Mouse (Mus musculus) hindbrain, embryonic 15.5 days (tissue): Measurements from ENCODE around the gene Ankrd12. TPM values are rescaled to one million over a fixed set of nuclear protein-coding genes. Genes with fewer than 3 reads are reported as not detected.

ENCODE experiments used
- ATAC-seq: fragments of 200-750 bp; cut with Nextera tagmentation; 2 replicates; pipeline ENCODE4 v1.8.0; 2017; ENCODE audit warnings: low read depth, moderate number of reproducible peaks, moderate TSS enrichment; ENCODE audit not compliant: low FRiP score
- H3K27ac ChIP-seq: fragments of 300-500 bp; sonication (generic); replicated peaks from 2 replicates; pipeline ENCODE4 v1.5.1; 2015; ENCODE audit warnings: mild to moderate bottlenecking, inconsistent platforms
- H3K27me3 ChIP-seq: fragments of 300-500 bp; sonication (generic); 2 replicates; pipeline ENCODE4 v1.6.1; 2015; ENCODE audit warnings: control low read depth, inconsistent platforms
- H3K36me3 ChIP-seq: fragments of 300-500 bp; sonication (generic); 2 replicates; pipeline ENCODE4 v1.6.1; 2015; ENCODE audit warnings: control low read depth, inconsistent platforms
- H3K4me1 ChIP-seq: fragments of 300-500 bp; sonication (generic); replicated peaks from 2 replicates; pipeline ENCODE4 v1.6.1; 2015; ENCODE audit warnings: control low read depth, inconsistent platforms
- H3K4me2 ChIP-seq: fragments of 300-500 bp; sonication (generic); 2 replicates; pipeline ENCODE4 v1.6.1; 2015; ENCODE audit warnings: moderate library complexity, mild to moderate bottlenecking, inconsistent platforms
- H3K4me3 ChIP-seq: fragments of 300-500 bp; sonication (generic); 2 replicates; pipeline ENCODE4 v1.5.1; 2015; ENCODE audit warnings: mild to moderate bottlenecking, inconsistent platforms
- H3K9ac ChIP-seq: fragments of 300-500 bp; sonication (generic); 2 replicates; pipeline ENCODE4 v1.6.1; 2015; ENCODE audit warnings: inconsistent platforms
- H3K9me3 ChIP-seq: fragments of 300-500 bp; sonication (generic); 2 replicates; pipeline ENCODE4 v1.6.1; 2016; ENCODE audit warnings: control low read depth, inconsistent platforms
- WGBS: fragments of 180-500 bp; shearing (Covaris S2); methylation state at CpG from one replicate; pipeline ENCODE4 v1.1.7; 2015; 5-methylcytosine and 5-hydroxymethylcytosine counted together
- polyA plus RNA-seq: library from polyadenylated mRNA; unstranded; fragments of >200 nt; fragmentation: Nextera tagmentation; extraction: Ambion mirVana; gene quantifications from 2 replicates; pipeline ENCODE4 v1.2.1, GENCODE M21; 2015

The Ankrd12 gene
- polyA plus RNA-seq, 1 experiment from 2014 or later: 154 TPM

DNA sequence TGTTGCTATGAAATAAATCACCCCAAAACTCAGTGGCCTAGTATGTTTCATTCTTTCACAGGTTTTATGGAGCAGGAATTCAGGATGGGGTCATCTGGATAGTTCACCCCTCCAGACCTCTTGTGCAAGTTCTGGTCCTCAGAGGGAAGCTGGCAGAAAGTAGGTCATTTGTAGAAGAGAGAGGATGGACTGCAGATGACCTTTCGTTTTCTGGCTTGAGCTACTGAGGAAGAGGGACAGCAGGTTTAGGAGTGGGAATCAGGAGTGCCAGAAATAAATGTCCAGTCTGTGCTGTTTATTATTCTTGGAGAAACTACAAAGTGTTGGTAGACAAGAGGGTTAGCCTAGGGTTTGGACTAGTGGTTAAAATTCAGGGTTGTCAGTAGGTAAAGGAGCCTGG lies 118.5 kb downstream of the Ankrd12 start:
- 82% methylated on average over 1 of the region's 1 CpGs for WGBS
- no peak for ATAC-seq
- Histone ChIP-seq H3K9me3 (no peaks in the 10 kb centered on the region), H3K9ac (no peak overlapping the region), H3K27me3 (no peaks in the 10 kb centered on the region), H3K4me3 (no peak overlapping the region), H3K4me2 (no peak overlapping the region), H3K36me3 (no peaks in the 10 kb centered on the region), H3K4me1 (no peaks in the 10 kb centered on the region), H3K27ac (no peak overlapping the region)

DNA sequence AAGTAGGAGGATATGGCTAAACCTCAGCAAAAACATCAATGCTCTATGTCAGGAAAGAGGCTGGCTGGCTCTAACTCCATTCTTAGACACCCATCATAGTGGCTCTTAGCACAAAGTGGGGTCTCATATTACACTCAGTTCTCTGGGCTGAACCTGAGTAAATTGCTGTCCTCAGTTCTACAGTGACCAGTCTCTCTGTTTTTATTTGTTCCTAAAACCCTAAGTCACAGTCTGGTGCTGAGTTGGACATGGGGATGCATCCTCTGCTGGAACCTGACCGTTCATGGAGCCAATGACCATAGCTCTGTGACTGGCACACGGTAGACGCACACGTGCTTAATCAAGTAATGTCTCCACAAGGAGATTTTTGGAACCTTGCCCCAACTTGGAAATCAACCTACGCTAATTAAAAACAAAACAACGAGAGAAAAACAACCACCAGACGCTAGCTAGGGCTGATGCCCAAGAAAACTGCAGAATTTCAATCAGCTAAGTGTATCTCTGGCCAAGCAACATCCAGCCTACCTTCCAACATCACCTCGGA lies 119.0 kb downstream of the Ankrd12 start:
- no peak overlapping the region for H3K4me3 ChIP-seq
- H3K27me3 ChIP-seq: no peaks in the 10 kb centered on the region
- WGBS: 75% methylated on average over 8 of the region's 8 CpGs
- H3K36me3 ChIP-seq: no peaks in the 10 kb centered on the region
- no peak for ATAC-seq
- H3K27ac ChIP-seq: no peak overlapping the region
- H3K4me1 ChIP-seq: no peaks in the 10 kb centered on the region
- H3K9me3 ChIP-seq: no peaks in the 10 kb centered on the region
- no peak overlapping the region for H3K9ac ChIP-seq
- no peak overlapping the region for H3K4me2 ChIP-seq

DNA sequence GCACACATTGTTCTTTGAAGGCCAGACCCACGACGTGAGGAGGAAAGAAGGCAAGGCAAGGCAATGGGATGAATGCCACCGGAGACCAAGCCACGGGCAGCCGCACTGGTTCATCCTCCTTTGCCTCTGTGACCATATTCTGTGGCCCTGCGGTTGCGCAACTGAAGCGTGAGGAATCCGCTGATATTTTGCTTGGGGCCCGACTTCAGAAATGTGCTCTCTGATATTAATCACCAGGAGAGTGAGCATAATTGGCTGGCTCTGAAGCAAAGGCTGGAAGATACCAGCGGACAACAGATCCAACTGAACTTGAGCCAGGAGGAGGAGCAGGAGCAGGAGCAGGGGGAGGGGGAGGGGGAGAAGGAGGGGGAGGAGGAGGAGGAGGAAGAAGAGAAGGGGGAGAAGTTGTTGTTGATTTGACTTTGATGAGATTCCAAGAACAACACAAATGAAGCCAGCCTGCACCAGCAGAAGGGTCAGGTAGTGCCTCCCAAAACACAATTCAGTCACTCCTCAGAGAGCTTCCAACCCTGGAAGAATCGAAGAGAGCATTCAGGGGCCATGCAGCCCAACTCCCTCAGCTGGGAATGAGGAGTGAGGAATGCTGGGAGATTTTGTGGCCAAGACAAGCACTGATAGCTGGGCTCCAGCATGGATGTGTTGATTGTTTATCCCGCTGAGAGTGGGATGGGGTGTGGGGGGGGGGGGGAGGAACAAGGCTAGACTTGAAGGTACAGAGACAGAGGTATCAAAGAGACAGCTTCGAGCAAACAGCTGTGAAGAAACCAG lies 119.7 kb downstream of the Ankrd12 start:
- no peaks in the 10 kb centered on the region for H3K36me3 ChIP-seq
- 0 out of 2 replicates have a peak, but pooled peaks have one; percentile 6 for ATAC-seq

DNA sequence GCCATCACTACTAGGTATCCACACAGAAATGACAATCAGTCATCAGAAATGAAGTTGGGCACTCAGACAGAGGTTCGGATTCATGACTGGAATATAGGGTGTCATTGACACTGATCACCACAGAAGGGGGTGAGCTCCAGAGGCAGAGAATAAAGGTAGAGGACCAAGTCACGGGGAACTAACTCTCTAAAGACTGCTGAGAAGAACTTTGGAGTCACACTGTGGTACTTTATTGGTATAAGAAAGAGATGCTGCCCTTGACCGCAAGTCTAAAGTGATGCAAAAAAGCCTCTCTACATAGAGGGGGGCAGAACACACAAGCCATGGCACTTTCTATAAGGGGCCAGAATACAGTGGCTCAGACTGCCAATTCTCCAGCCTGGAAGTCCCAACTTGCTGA lies 120.7 kb downstream of the Ankrd12 start:
- no peaks in the 10 kb centered on the region for H3K9me3 ChIP-seq
- no peaks in the 10 kb centered on the region for H3K27me3 ChIP-seq
- no peak overlapping the region for H3K4me2 ChIP-seq
- H3K9ac ChIP-seq: no peak overlapping the region
- no peak for ATAC-seq
- H3K4me3 ChIP-seq: no peak overlapping the region
- no peak overlapping the region for H3K27ac ChIP-seq
- H3K36me3 ChIP-seq: no peaks in the 10 kb centered on the region
- WGBS: 60% methylated on average over 3 of the region's 3 CpGs
- H3K4me1 ChIP-seq: 0 out of 2 replicates have a peak, but pooled peaks cover 3% of the 10 kb centered on the region

More for the DNA sequence above, 119.7 kb downstream of the Ankrd12 start:
- H3K4me1 ChIP-seq: no peaks in the 10 kb centered on the region
- H3K4me3 ChIP-seq: no peak overlapping the region
- WGBS: 72% methylated on average over 14 of the region's 14 CpGs
- no peaks in the 10 kb centered on the region for H3K9me3 ChIP-seq
- H3K9ac ChIP-seq: no peak overlapping the region
- H3K27me3 ChIP-seq: no peaks in the 10 kb centered on the region
- no peak overlapping the region for H3K4me2 ChIP-seq
- no peak overlapping the region for H3K27ac ChIP-seq

DNA sequence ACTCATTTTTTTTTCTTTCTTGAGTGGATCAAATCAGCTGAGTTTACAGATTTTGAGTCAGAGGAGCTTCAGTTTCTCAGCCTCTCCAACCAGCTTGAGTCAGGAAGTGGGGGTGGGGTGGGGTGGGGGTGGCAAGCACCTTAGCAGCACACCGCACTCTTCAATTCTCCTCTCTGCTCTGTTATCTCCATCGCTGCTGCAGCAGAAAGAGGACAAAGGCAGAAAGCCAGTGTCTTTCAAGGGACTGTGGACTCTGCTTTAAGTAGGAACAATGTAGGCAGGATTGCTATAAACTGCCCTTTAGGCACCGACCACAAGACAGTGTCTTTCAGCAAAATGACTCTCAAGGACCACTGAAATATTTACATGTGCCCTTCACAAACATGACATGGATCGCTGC lies 122.9 kb downstream of the Ankrd12 start:
- WGBS: 43% methylated on average over 4 of the region's 4 CpGs
- Histone ChIP-seq H3K27me3 (no peaks in the 10 kb centered on the region), H3K4me1 (peaks cover 19% of the 10 kb centered on the region), H3K27ac (no peak overlapping the region), H3K4me3 (no peak overlapping the region), H3K36me3 (no peaks in the 10 kb centered on the region), H3K9ac (no peak overlapping the region), H3K4me2 (no peak overlapping the region), H3K9me3 (no peaks in the 10 kb centered on the region)
- no peak for ATAC-seq

DNA sequence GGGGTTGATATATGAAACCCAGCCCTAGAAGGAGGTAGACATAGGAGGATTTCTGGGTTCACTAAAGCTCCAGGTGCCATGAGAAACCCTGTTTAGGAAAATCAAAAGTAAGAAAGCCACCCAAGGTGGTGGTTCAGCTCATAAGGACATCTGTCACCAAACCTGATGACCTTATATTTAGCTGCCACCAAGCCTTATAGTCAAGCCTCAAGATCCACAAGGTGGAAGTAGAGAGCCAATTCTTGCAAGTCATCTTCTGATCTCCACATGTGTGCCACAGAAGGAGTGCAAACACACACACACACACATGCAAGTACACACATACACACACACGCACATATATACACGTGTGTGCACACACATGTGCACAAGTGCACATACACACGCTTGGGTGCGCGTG lies 124.8 kb downstream of the Ankrd12 start:
- Histone ChIP-seq H3K4me2 (no peak overlapping the region), H3K27me3 (no peaks in the 10 kb centered on the region), H3K4me3 (no peak overlapping the region), H3K4me1 (peaks cover 19% of the 10 kb centered on the region), H3K9ac (no peak overlapping the region), H3K9me3 (no peaks in the 10 kb centered on the region), H3K36me3 (peaks cover 13% of the 10 kb centered on the region), H3K27ac (no peak overlapping the region)
- 85% methylated on average over 5 of the region's 5 CpGs for WGBS
- no peak for ATAC-seq

DNA sequence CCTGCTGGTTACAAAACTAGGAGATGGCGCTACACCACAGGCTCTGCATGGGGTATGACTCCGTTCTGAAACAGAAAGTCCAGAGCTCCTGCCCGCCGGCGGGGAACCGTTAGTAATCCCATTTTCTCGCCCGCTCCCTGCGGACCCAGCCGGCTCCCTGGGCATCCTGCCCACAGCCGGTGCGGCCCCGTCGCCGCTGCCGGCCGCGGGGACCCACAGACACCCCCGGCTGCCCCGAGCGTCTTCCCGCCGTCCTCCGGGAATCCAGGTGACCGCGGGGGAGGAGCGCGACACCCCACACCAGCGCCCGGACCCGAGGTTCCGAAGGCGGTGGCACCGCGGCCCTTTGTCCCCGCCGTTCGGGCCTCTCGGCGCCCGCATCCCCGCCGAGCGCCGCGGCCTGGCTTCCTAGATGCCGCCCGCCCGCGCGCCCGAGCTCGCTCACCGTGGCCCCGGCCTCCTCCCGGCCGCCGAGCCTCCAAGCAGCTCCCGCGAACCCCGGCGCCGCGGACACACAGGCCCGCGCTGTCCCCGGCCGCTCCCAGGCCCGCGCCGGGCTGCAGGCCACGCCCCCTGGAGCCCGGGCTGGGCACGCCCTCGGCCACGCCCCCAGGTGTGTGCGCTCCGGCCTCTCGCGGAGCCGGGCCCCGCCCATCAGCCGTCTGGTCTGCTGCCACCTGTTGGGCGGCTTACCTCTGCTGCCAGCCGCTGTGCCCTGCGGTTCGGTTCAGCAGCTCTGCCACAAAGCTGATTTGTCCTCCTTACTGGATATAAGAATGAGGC lies 126.1 kb downstream of the Ankrd12 start, which contains the start of gene Twsg1:
Gene Twsg1, minus strand, starts transcription at position 605 of the 783 bp plus-strand sequence.
- no peaks in the 10 kb centered on the region for H3K9me3 ChIP-seq
- peak within 1 kb of the TSS; percentile 93 for H3K9ac ChIP-seq
- peak within 1 kb of the TSS; percentile 84 for H3K27ac ChIP-seq
- peak within 1 kb of the TSS; percentile 88 for H3K4me3 ChIP-seq
- no peaks in the 10 kb centered on the region for H3K27me3 ChIP-seq
- WGBS: under 1% methylated on average over 75 of the region's 87 CpGs
- H3K36me3 ChIP-seq: peaks cover 20% of the 10 kb centered on the region
- peaks cover 19% of the 10 kb centered on the region for H3K4me1 ChIP-seq
- peak within 1 kb of the TSS; percentile 71 for H3K4me2 ChIP-seq
- ATAC-seq: peak; percentile 96

DNA sequence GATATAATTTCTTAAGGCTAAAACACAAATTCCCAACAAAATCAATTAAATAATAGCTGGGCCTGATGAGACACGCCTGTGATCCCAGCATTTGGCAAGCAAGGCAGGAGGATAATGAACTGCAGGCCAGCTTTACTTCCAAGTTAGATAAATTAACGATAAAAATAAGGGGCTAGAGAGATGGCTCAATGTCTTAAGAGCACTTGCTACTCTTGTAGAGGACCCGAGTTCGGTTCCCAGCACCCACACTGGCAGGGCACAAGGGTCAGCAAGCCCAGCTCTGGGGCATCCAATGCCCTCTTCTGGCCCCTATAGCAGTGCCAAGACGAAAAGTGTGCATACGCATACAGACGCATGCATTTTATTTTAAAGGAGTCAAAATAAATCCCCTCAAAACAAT lies 126.7 kb downstream of the Ankrd12 start:
- WGBS: 32% methylated on average over 7 of the region's 7 CpGs
- peak; percentile 5; the same call in 1 of the 2 replicates for ATAC-seq
- Histone ChIP-seq H3K9me3 (no peaks in the 10 kb centered on the region), H3K36me3 (peaks cover 26% of the 10 kb centered on the region), H3K4me3 (peak overlapping the region; percentile 88), H3K27ac (peak overlapping the region; percentile 84), H3K27me3 (no peaks in the 10 kb centered on the region), H3K9ac (peak overlapping the region; percentile 93), H3K4me2 (peak overlapping the region; percentile 71), H3K4me1 (peaks cover 19% of the 10 kb centered on the region)

DNA sequence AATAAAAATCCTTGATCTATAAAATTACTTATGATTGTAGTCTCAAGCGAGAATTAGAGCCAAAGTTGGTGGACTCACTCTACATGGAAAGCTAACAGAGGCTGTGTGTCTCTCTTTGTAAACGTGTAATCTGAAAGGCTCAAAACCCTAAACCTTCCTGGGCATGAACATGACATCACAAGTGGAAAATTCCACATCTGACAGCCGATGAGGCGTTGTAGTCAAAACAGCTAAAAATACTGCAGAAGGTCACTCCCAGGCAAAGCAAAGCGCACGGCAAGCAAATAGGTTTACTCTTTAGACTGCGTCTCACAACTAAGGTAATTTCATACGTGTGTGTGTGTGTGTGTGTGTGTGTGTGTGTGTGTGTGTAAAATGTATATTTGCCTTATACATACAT lies 129.6 kb downstream of the Ankrd12 start:
- Histone ChIP-seq H3K4me3 (no peak overlapping the region), H3K27me3 (no peaks in the 10 kb centered on the region), H3K36me3 (peaks cover 28% of the 10 kb centered on the region), H3K9me3 (no peaks in the 10 kb centered on the region), H3K27ac (no peak overlapping the region), H3K4me2 (no peak overlapping the region), H3K9ac (no peak overlapping the region), H3K4me1 (peaks cover 19% of the 10 kb centered on the region)
- no peak for ATAC-seq
- WGBS: 96% methylated on average over 8 of the region's 8 CpGs

DNA sequence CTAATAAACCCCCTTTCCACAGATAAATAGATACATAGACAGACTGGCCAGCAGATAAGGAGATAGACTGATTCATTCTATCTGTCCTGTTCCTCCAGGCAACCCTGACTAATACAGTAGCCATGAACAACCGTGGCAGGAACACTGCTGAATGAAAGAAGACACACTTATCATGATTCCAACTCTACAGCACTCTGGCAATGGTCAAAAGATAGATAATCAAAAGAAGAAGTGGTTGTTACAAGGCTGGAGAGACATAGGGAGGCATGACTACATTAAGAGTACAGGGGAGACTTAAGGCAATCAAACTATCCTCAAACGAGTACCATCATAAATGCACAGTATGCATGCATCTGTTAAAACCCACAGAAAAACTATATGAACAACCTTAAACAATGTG lies 131.5 kb downstream of the Ankrd12 start:
- H3K9ac ChIP-seq: no peak overlapping the region
- H3K27ac ChIP-seq: no peak overlapping the region
- 88% methylated on average over 2 of the region's 2 CpGs for WGBS
- no peaks in the 10 kb centered on the region for H3K9me3 ChIP-seq
- H3K36me3 ChIP-seq: peaks cover 28% of the 10 kb centered on the region
- H3K4me2 ChIP-seq: no peak overlapping the region
- peaks cover 17% of the 10 kb centered on the region for H3K4me1 ChIP-seq
- ATAC-seq: no peak
- H3K4me3 ChIP-seq: no peak overlapping the region
- no peaks in the 10 kb centered on the region for H3K27me3 ChIP-seq

DNA sequence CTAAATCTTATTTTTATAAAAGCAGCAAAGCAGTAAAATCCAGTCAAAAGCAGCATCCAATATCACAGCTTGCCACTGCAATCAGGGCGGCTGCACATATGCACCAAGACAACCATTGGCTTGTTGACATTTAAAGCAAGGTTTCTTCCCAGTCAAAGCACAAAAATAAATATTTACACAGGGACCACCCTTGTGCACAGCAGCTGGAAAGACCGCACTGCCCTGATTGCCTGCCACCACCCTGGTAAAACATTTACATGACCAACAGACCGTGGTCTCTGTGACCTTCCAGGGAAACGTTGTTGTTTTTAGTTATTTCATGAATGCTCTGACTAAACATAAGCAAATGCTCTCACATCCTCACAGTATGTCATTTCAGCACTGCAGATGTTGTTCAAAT lies 134.5 kb downstream of the Ankrd12 start:
- Histone ChIP-seq H3K27me3 (no peaks in the 10 kb centered on the region), H3K36me3 (peaks cover 19% of the 10 kb centered on the region), H3K9ac (no peak overlapping the region), H3K4me1 (peaks cover 5% of the 10 kb centered on the region; the same call in 1 of the 2 replicates), H3K9me3 (no peaks in the 10 kb centered on the region), H3K4me2 (no peak overlapping the region), H3K4me3 (no peak overlapping the region), H3K27ac (no peak overlapping the region)
- no peak for ATAC-seq
- 71% methylated on average over 4 of the region's 4 CpGs for WGBS

DNA sequence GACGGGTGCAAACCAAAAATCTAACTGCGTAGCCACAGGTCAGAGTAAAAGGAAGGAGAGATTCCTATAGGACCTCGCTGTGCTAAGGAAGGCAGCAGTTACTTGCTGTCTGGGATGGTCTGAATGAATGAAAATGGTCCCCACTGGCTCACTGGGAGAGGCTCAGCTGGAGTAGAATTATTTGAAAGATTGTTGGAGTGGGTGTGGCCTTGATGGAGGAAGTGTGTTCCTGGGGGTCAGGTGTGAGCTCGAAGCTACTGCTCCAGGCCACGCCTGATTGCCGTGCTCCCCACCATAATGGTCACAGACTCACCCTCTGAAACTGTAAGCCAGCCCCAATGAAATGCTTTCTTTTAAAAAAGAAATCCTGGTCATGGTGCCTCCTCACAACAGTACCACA lies 135.6 kb downstream of the Ankrd12 start:
- Histone ChIP-seq H3K4me1 (peaks cover 5% of the 10 kb centered on the region; the same call in 1 of the 2 replicates), H3K27me3 (no peaks in the 10 kb centered on the region)
- 85% methylated on average over 6 of the region's 6 CpGs for WGBS

More for the DNA sequence above, 135.6 kb downstream of the Ankrd12 start:
- Histone ChIP-seq H3K4me3 (no peak overlapping the region), H3K36me3 (peaks cover 22% of the 10 kb centered on the region), H3K9me3 (no peaks in the 10 kb centered on the region), H3K9ac (no peak overlapping the region), H3K4me2 (no peak overlapping the region), H3K27ac (no peak overlapping the region)
- no peak for ATAC-seq
